Mouse (Mus musculus): ENCODE data around the gene Gm20518. TPM values are rescaled to one million over a fixed set of nuclear protein-coding genes. Genes with fewer than 3 reads are reported as not detected.

Gene Gm20518
- total RNA-seq, 2 experiments from 2014 or later, result 0.29 to 0.36 TPM

DNA sequence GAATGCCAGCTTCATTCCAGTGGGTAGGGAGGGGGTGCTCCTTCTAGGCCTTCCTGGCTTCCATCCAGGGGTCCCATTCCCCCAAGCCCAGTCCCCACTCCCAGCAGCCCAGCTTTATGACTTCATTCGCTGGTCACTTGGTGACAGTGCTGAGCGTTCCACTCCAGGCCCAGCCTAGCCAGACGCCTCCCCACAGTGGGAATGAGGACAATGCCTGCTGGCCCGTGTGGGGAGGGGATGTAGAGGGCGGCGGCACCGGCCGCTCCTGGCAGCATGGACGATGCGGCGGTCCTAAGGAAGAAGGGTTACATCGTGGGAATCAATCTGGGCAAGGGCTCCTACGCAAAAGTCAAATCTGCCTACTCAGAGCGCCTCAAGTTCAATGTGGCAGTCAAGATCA lies 7.0 kb upstream of the Gm20518 start, which contains the start of the genes Dgcr2 and Tssk2:
Gene Dgcr2, minus strand, starts transcription at position 101 of the 400 bp plus-strand sequence.
Gene Tssk2, plus strand, starts transcription at position 176 of the 400 bp plus-strand sequence.
- peak in 1 of 2 experiments; percentile 14 for DNase-seq (ENCODE audit: low spot score in 2 of 2)

- DNase-seq (ENCODE audit: low spot score in 2 of 2), result peak in 1 of 2 experiments; percentile 13
Measured at GRCm38 (mm10) chr16:17896091-17896490, 4.6 kb upstream of the Gm20518 start.

DNA sequence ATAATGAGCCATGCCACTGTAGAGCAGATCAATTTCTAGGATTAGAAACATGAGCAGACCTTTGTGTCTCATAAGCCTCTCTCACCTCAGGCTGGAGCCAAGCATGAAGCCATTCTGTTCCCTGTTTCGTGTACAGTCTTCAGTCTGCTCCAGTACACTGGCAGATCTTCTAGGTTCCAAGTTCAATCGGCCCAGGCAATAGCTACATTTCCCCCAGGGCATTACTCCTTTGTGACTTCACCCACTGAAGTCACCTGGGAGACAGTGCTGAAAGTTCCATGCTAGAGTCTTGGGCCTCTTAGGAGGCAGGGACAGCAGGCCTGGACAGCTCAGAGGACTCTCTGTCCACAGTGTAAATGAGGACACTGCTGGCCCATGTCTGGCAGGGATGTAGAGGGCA lies 2.5 kb upstream of the Gm20518 start, which contains the start of gene Tssk1:
Gene Tssk1, plus strand, starts transcription at position 301 of the 400 bp plus-strand sequence.
- DNase-seq (ENCODE audit: low spot score in 2 of 2), result peak in 1 of 2 experiments; percentile 14

GRCm38 (mm10) chr16:17892606-17893005 lies 1.1 kb upstream of the Gm20518 start:
- peak in 1 of 2 experiments; percentile 14 for DNase-seq (ENCODE audit: low spot score in 2 of 2)

- peak; percentile 38 to 76 for DNase-seq (ENCODE audit: low spot score in 2 of 2)
Measured at GRCm38 (mm10) chr16:17890917-17891566, 429 bp downstream of the Gm20518 start.

GRCm38 (mm10) chr16:17890342-17890727 lies 1.1 kb downstream of the Gm20518 start:
- DNase-seq (ENCODE audit: low spot score in 2 of 2), result peak in 1 of 2 experiments; percentile 6

DNA sequence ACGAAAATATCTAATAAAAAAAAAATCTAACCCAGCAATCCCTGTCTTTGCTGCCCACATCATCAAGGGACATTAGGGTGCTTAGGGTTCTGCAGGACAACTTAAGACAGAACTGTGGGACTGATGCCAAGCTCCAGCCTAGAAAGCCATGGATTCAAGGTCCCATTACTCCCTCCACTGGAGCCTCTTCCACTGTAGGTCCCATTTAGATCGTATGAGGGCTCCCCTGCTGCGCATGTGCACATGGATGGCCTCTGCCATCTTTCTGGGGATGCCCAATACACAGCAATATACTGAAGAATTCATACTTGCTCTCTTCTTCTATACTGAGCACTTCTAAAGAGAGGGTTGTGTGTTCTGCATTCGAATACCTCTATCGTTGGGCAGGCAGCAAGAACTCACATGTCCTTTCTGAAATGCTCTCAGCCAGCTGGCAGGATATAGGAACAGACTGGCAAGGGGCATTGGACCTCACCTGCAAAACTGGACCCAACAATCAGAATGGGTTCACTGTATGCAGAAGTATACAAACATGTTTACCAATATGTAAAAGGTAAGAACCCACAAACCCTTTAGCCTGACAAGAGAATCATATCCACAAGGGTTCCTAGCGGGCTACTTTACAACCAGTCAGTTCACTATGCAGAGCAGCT lies 1.7 kb downstream of the Gm20518 start:
- peak in 1 of 2 experiments; percentile 7 for DNase-seq (ENCODE audit: low spot score in 2 of 2)

- peak in 1 of 2 experiments; percentile 6 for DNase-seq (ENCODE audit: low spot score in 2 of 2)
Measured at GRCm38 (mm10) chr16:17884116-17884515, 7.4 kb downstream of the Gm20518 start.

DNA sequence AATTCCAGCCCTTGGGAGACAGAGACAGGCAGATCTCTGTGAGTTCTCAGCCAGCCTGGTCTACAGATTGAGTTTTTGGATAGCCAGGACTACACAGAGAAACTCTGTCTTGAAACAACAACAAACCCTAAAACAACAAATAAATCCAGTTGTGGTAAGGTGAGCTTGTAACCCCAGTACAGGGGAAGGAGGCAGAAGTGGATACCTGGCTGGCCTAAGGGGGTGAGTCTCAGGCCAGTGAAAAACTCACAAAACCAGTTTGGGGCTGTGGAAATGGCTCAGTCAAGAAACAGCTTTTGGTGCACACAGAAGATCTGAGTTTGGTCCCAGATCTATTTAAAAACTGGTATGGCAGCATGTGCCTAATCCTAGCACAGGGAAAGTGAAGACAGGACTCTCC lies 9.3 kb downstream of the Gm20518 start:
- peak in 1 of 2 experiments; percentile 5 for DNase-seq (ENCODE audit: low spot score in 2 of 2)

DNA sequence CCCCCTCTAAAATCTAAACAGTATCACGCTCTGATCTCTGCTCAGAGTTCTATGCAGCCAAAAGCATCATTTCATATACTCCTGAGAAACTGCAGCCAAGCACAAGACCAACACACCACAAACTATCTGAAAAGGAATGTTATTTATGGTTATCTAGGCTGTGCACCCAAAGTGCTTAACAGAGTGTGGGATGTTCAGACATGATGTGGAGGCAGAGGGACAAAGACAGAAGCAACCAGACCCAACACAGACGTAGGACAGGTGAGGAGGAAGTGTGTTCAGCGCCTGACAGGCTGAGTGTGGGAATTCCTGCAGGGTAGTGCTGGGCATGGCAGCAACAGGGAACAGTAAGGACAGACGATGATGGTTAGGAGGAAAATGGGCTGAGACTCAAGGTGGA lies 11.9 kb downstream of the Gm20518 start:
- no peak for DNase-seq (ENCODE audit: low spot score in 2 of 2)

DNA sequence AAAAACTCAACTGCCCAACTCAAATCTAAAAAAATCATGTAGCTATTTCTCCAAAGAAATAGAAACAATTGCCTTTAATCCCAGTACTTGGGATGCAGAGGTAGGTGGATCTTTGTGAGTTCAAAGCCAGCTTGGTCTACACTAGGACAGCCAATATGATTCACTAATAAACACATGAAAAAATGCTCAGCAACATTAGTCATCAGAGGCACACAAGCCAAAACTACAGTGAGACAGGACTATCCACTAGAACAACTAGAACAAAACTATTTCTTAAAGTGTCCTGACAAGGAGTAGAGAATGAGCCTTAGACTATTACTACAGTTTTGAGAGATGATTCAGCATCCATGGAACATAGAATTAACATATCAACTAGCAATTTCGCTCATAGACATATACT lies 15.4 kb downstream of the Gm20518 start:
- DNase-seq (ENCODE audit: low spot score in 2 of 2), result no peak

DNA sequence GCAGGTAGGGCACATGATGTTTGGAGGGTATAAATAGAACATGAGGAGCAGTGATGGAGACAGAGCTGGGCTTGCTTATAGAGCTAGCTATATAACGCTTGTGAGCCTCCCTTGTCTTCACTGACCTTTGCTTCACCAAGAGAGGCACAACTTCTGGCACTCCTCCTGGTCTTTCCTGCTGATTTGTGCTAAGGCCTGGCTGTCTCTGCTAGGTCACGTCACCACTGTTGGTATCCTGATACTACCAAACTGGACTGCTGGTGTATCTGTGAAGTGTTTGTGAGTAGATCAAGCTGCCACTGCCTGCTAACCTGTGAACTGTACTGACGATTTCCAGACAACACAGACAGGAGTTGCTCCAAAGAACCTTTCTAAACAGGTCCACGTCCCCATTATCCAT lies 16.3 kb downstream of the Gm20518 start:
- DNase-seq (ENCODE audit: low spot score in 2 of 2), result no peak

DNA sequence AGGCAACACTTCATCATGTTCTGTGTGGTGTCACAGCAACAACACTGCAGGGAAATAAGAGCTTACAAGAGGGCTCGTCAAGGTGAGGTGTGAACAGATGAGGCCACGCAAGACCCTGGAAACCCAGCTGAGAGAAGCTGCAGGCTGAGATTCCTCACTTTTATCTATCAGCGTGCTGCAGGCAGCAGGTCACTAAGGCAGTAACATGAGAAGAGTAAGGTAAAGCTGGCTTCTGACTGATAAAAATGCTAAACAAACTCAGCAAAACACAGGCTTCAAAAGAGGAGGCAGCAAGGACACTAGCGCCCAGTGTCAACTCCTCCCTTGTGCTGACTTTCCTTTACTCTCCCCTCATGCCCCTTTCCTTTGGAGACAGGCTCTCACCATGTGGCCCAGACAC lies 18.5 kb downstream of the Gm20518 start:
- no peak for DNase-seq (ENCODE audit: low spot score in 2 of 2)

DNA sequence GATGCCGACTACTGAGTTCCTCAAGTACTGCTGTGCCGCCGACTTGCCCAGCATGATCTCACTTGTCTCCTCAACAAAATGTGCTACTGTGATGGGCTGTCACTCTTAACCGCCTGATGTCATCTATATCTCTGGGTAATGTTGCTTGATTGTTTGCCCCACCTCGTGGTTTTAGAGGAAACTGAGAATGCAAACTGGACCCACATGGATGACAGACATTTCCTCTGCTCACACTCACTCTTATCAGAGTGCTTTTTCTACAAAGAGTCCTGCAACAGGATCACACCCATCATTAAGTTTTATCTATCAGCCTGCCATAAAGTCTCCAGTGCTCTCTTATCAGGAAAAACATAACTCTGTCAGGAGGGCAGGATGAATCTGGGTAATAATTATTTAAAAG lies 20.2 kb downstream of the Gm20518 start:
- no peak for DNase-seq (ENCODE audit: low spot score in 2 of 2)

- DNase-seq (ENCODE audit: low spot score in 2 of 2), result no peak
Measured at GRCm38 (mm10) chr16:17865770-17866169, 25.7 kb downstream of the Gm20518 start.

- DNase-seq (ENCODE audit: low spot score in 2 of 2), result no peak
Measured at GRCm38 (mm10) chr16:17865293-17865692, 26.2 kb downstream of the Gm20518 start.

DNA sequence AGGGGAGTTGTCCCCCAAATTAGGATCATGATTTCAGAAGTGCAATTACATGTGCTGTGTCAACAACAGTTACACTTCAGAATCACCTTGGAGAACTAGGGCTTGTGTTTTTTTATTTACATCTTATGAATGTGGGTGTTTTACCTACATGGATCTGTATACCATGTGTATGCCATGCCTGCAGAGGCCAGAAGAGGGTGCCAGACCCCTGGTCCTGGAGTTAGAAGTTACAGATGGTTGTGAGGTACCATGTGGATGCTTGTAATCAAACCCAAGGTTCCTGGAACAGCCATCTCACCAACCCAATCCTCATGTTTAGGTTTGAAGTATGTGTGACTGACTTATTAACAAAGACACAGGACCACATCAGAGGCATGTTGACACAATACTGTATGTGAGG lies 32.9 kb downstream of the Gm20518 start:
- no peak for DNase-seq (ENCODE audit: low spot score in 2 of 2)

- DNase-seq (ENCODE audit: low spot score in 2 of 2), result no peak
Measured at GRCm38 (mm10) chr16:17857157-17857556, 34.3 kb downstream of the Gm20518 start.

DNA sequence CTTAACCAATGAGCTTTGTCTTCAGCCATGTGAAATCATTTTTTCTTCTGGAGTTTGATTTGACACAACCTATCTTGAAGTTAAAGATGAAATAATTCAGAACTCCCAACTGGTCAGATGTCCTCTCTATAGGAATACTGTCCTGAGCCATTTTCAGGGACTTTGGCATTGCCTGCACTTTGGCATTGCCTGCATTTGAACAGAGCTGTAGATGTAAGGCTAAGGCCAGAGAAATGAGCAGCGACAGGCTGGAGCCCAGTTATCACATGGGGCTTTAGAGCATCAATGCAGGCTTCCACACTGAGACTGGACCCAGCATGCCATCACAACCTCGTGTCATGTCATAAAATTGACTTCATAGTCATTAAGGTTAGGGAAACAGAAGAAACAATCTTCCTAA lies 38.2 kb downstream of the Gm20518 start:
- no peak for DNase-seq (ENCODE audit: low spot score in 2 of 2)

GRCm38 (mm10) chr16:17851860-17852259 lies 39.6 kb downstream of the Gm20518 start:
- DNase-seq (ENCODE audit: low spot score in 2 of 2), result no peak

DNA sequence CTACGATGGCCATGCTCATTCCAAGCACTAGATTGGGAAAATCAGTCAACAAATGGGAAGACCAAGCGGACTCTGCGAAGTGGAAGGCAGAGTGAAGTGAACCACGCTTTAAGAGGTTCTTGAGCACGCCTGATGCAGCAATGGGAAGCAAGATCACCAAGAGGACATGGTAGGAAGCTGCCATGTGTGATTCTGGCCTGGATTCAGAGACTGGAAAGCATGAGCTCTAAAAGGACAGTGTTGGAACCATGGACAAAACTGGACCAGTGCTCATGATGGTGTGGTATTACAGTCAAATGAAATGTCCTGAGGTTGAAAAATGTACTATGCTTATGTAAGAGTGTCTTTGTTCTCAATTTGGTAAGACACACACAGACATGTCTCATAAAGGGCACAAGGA lies 40.1 kb downstream of the Gm20518 start:
- DNase-seq (ENCODE audit: low spot score in 2 of 2), result no peak

- no peak for DNase-seq (ENCODE audit: low spot score in 2 of 2)
Measured at GRCm38 (mm10) chr16:17849486-17849885, 42.0 kb downstream of the Gm20518 start.

GRCm38 (mm10) chr16:17848928-17849327 lies 42.5 kb downstream of the Gm20518 start:
- DNase-seq (ENCODE audit: low spot score in 2 of 2), result no peak
